Mouse (Mus musculus): ENCODE data around the gene Fbf1. TPM values are rescaled to one million over a fixed set of nuclear protein-coding genes. Genes with fewer than 3 reads are reported as not detected.

The Fbf1 gene
- polyA plus RNA-seq, 1 experiment from 2014 or later: 61.2 TPM

DNA sequence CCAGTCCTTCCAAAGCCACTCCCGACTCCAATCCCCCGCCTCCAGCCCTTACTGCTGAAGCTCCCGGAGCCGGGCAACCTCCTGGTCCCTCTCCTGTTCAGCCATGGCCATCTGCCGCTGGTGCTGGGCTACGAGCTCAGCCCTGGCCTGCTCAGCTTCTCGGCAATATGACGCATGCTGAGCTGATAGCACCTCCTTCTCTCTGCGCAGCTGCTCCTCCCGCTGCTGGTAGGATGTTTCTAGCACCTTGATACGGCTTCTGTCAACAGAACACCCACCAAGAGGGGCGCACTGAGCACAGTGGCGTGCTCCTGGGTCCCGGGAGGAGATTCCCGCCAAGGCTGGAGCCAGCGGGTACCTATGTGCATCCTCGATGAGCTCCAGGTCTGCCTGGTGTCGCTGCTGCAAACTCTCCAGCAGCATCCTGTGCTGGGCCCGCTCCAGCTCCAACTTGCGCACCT is 19.2 kb downstream of the Fbf1 start:
- no peak for ATAC-seq (ENCODE audit: insufficient number of reproducible peaks, insufficient read depth, low FRiP score, low TSS enrichment)
- Histone ChIP-seq H3K4me1 (no peaks in the 10 kb centered on the region), H3K4me2 (replicated peaks) (no peak overlapping the region), H3K9ac (no peak overlapping the region), H3K27me3 (no peaks in the 10 kb centered on the region), H3K4me3 (no peak overlapping the region), H3K9me3 (no peaks in the 10 kb centered on the region), H3K36me3 (peaks cover 99% of the 10 kb centered on the region), H3K27ac (no peak overlapping the region)
- 62% methylated on average over 20 of the region's 20 CpGs for WGBS

DNA sequence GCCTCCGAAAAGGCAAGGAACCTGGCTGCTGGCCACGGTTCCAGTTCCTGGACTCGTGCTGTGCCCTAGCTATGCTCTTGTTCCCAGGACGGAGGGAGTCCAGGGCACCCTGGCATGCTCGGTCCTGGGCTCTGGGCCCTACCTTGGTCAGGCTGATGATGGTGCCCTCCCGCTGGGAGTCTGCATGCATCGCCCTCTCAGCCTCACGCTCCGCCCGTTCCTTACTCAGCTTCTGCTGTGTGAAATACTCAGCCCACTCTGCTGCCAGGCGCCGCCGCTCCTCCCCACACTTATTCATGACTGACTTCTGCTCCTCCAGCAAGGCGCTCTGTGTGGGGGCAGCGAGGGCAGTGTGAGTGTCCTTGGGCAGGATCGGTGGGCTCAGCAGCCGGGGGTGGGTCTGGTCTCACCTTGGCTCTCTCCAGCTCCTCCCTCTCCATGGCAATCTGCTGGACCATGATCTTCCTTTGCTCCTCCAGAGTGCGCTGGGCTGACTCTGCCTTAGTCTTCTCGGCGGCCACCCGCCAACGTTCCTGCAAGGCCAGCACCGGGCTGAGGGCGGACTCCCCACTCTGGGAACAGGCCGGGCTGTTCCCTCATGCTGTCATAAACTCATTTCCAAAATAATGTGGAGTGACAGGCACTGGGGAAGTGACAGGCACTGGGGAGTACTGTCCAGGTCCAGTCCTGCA is 21.5 kb downstream of the Fbf1 start:
- Histone ChIP-seq H3K27ac (no peak overlapping the region), H3K27me3 (no peaks in the 10 kb centered on the region), H3K36me3 (peaks cover 99% of the 10 kb centered on the region), H3K4me1 (no peaks in the 10 kb centered on the region), H3K9ac (no peak overlapping the region), H3K4me2 (replicated peaks) (no peak overlapping the region), H3K4me3 (no peak overlapping the region), H3K9me3 (no peaks in the 10 kb centered on the region)
- WGBS: 76% methylated on average over 25 of the region's 25 CpGs
- ATAC-seq (ENCODE audit: insufficient number of reproducible peaks, insufficient read depth, low FRiP score, low TSS enrichment): no peak

DNA sequence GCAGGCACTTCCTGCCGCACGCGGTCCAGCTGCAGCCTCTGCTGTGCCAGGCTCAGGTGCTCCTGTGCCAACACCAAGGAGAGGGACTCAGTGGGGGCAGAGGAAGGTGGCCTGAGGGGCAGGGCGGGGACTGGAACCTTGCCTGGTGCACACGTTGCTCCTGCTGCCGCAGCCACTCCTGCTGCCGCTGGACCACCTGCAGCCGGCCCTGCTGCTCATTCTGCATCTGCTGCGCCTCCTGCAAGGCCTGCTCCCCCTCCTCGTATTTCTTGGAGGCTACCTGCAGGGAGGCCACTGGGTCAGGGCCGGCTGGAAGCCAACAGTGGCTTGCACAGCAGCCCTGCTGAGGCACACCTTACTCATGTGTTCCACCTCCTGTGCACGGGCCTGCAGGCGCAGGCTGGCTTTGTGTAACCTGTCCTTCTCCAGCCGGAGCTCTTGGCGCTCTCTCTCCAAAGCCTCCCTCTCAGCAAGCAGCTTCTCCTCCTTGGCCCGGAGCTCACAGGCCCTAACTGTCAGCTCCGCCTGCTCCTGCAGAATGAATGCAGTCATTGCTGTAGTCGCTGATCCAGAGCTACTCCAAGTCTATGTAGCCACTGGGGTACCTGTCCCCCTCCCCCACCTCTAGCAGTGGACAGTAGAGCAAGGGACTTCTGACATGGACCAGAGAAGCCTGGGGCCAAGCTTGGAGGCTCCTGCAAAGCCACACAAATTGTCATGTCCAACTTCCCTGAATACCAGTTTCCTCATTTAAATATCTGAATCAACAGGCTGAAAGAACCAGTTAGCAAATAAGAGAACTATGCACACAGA is 22.3 kb downstream of the Fbf1 start:
- H3K9ac ChIP-seq: no peak overlapping the region
- H3K4me3 ChIP-seq: no peak overlapping the region
- peaks cover 91% of the 10 kb centered on the region for H3K36me3 ChIP-seq
- no peak overlapping the region for H3K27ac ChIP-seq
- no peak overlapping the region for H3K4me2 ChIP-seq (replicated peaks)
- ATAC-seq (ENCODE audit: insufficient number of reproducible peaks, insufficient read depth, low FRiP score, low TSS enrichment): no peak
- 56% methylated on average over 18 of the region's 18 CpGs for WGBS
- no peaks in the 10 kb centered on the region for H3K9me3 ChIP-seq
- H3K4me1 ChIP-seq: no peaks in the 10 kb centered on the region
- no peaks in the 10 kb centered on the region for H3K27me3 ChIP-seq

DNA sequence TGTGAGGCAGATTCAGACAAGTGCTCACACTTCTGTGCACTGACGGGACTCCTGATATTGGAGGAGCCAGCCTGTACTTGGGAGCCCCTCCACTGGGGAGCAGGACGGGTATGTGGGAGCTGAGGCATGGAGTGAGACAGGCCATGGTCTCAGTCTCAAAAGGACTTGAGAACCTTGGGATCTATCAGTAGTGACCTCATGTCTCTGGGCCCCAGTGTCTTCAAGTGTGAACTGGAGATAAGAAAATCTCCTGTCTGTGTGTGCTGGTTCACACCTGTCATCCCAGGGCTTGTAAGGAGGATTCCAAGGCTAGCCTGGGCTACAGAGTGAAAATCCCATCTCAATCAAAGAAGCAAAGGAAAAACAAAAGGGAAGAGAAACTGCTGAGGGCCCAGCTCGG is 24.5 kb downstream of the Fbf1 start:
- Histone ChIP-seq H3K9me3 (no peaks in the 10 kb centered on the region), H3K27ac (no peak overlapping the region), H3K4me2 (replicated peaks) (no peak overlapping the region), H3K9ac (no peak overlapping the region), H3K4me1 (no peaks in the 10 kb centered on the region), H3K27me3 (no peaks in the 10 kb centered on the region), H3K36me3 (peaks cover 69% of the 10 kb centered on the region), H3K4me3 (no peak overlapping the region)
- WGBS: 84% methylated on average over 3 of the region's 3 CpGs
- ATAC-seq (ENCODE audit: insufficient number of reproducible peaks, insufficient read depth, low FRiP score, low TSS enrichment): no peak

DNA sequence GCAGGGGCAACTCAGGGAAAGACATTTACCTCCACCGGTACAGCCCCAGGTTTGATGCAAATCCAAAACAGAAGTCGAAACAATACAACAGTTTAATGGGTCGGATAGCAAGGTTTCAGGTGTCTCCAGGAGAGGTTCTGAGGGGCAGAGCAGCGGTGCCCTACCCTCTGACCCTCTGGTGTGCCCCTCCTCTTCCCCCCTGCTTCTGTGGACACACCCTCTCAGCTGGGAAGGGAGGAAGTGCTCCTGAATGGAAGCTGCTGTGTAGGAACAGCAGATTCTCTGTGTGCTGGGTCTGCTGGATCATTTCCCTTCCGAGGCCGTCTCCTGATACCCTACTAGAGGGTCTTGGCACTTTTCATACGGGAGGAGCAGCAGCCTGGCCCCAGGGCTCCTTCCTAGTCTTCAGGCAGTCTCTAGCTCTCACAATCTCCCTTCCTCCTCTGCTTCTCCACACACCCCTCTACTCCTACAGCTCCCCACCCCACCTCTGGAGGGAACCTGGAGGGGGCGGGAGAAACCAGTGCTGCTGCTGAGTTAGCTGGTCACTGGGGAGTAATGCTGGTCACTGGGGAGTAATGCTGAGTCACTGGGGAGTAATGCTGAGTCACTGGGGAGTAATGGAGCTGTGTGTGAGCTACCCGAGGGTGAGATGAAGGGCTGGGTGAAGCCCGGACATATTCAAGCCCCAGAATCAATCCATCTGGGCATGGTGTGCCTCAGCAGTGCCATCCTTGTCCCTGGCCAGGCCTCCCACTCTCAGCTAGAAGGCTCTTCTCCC is 25.6 kb downstream of the Fbf1 start:
- 50% methylated on average over 10 of the region's 10 CpGs for WGBS
- peaks cover 58% of the 10 kb centered on the region for H3K36me3 ChIP-seq
- H3K27ac ChIP-seq: no peak overlapping the region

DNA sequence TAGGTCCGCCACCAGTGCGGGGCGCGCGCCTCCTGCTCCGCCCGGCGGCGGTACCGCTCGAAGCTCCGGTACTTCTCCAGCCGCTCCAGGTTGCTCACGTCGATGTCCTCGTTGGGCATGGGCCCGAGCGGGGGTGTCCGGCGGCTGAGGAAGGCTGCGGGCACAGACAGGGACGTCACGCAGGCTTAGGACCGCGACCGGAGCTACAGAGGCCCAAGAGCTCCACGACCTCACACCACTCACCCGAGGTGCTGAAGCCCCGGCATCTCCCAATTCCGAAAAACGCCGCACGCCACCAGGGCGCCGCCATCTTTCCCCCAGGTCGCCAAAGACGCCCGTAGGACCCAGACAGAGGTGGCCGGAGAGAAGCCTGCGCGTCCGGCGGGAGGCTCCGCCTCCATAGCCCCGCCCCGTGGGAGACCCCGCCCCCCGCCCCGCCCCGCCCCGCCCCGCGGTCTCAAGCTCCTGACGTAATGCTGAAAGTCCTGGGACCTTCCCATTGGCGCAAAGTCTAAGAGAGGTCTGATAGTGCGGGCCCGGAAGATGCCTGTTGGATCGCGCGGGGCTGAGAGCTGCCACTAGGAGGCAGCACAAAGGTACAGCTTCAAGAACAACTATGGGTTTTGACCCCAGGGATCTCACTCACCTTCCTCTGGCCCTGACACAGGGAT is 29.4 kb downstream of the Fbf1 start, which contains the start of gene Mrpl38:
Gene Mrpl38, minus strand, starts transcription at position 401 of the 671 bp plus-strand sequence.
- Histone ChIP-seq H3K4me3 (peak within 1 kb of the TSS; percentile 83), H3K4me2 (replicated peaks) (peak within 1 kb of the TSS; percentile 57), H3K27me3 (no peaks in the 10 kb centered on the region), H3K36me3 (peaks cover 38% of the 10 kb centered on the region), H3K4me1 (peaks cover 5% of the 10 kb centered on the region), H3K27ac (peak within 1 kb of the TSS; percentile 59; the same call in 1 of the 2 replicates), H3K9me3 (no peaks in the 10 kb centered on the region), H3K9ac (peak within 1 kb of the TSS; percentile 86)
- peak; percentile 92 for ATAC-seq (ENCODE audit: insufficient number of reproducible peaks, insufficient read depth, low FRiP score, low TSS enrichment)
- under 1% methylated on average over 60 of the region's 60 CpGs for WGBS

More for the DNA sequence above, 25.6 kb downstream of the Fbf1 start:
- no peaks in the 10 kb centered on the region for H3K9me3 ChIP-seq
- peaks cover 5% of the 10 kb centered on the region; the same call in 1 of the 2 replicates for H3K4me1 ChIP-seq
- no peak overlapping the region for H3K4me3 ChIP-seq
- no peak overlapping the region for H3K4me2 ChIP-seq (replicated peaks)
- H3K9ac ChIP-seq: no peak overlapping the region
- H3K27me3 ChIP-seq: no peaks in the 10 kb centered on the region
- no peak for ATAC-seq (ENCODE audit: insufficient number of reproducible peaks, insufficient read depth, low FRiP score, low TSS enrichment)

DNA sequence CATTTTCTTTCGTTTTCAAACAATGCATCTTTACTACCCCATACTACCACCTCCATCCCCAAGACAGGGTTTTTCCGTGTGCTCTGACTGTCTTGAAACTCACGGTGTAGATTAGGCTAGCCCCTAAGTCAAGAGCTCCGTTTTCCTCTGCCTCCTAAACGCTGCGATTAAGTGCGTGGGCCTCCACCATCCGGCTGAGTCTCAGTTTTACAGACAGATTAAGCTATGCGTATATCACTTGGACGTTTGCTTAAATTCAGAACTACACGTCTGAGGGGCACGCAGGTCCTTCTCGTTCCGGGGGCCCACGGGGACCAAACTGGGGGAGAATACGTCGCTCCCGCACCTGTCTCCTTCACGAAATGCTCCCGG is 29.9 kb downstream of the Fbf1 start:
- Histone ChIP-seq H3K4me1 (peaks cover 5% of the 10 kb centered on the region), H3K36me3 (peaks cover 36% of the 10 kb centered on the region), H3K4me3 (peak overlapping the region; percentile 83), H3K4me2 (replicated peaks) (peak overlapping the region; percentile 57), H3K9me3 (no peaks in the 10 kb centered on the region), H3K27me3 (no peaks in the 10 kb centered on the region), H3K27ac (peak overlapping the region; percentile 59; the same call in 1 of the 2 replicates), H3K9ac (peak overlapping the region; percentile 86)
- WGBS: under 1% methylated on average over 20 of the region's 20 CpGs
- ATAC-seq (ENCODE audit: insufficient number of reproducible peaks, insufficient read depth, low FRiP score, low TSS enrichment): no peak

DNA sequence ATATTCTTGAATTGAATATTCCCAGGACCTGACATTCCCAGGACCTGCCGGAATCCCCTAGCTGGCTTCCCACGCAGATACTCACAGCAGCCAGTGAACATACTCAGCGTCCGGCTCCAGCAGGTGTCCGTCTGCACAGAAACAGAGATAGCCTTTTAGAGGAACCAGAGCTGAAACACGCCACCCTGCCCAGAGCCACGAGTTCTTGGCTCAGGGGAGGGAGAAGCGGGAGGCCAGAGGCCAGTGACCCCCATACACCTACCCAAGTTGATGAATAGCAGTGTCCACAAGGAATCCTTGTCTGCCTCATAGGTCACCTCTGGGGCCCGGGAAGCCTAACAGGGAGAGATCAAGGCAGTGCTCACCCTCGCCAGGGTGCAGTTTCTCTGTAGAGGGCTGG is 33.8 kb downstream of the Fbf1 start:
- 85% methylated on average over 10 of the region's 10 CpGs for WGBS
- H3K4me1 ChIP-seq: peaks cover 16% of the 10 kb centered on the region
- H3K4me2 ChIP-seq (replicated peaks): no peak overlapping the region
- no peaks in the 10 kb centered on the region for H3K9me3 ChIP-seq
- peaks cover 30% of the 10 kb centered on the region for H3K36me3 ChIP-seq
- no peak overlapping the region for H3K4me3 ChIP-seq
- H3K27ac ChIP-seq: no peak overlapping the region
- no peak for ATAC-seq (ENCODE audit: insufficient number of reproducible peaks, insufficient read depth, low FRiP score, low TSS enrichment)
- no peaks in the 10 kb centered on the region for H3K27me3 ChIP-seq
- no peak overlapping the region for H3K9ac ChIP-seq

DNA sequence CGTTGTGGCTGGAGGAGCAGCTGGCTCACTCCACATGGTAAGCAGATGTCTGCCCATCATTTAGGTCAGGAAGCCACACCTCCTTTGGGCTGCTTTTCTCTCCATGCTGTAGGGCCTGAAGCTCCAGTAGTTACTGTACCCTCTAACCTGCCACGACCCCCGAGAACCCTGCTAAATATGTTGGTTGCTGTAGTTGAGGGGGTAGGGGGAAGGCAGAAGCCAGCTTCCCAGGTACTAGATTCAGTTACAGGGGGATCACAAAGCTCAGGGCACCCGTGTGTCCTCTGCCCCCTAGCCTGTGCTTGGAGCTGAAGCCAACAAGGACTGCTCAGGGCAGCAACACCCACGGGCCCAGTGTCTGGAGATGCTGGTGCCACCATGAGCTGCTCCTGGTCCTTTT is 34.5 kb downstream of the Fbf1 start:
- no peaks in the 10 kb centered on the region for H3K27me3 ChIP-seq
- H3K9me3 ChIP-seq: no peaks in the 10 kb centered on the region
- peaks cover 30% of the 10 kb centered on the region for H3K36me3 ChIP-seq
- H3K4me3 ChIP-seq: no peak overlapping the region
- no peak for ATAC-seq (ENCODE audit: insufficient number of reproducible peaks, insufficient read depth, low FRiP score, low TSS enrichment)
- H3K4me1 ChIP-seq: peaks cover 16% of the 10 kb centered on the region
- no peak overlapping the region for H3K9ac ChIP-seq
- WGBS: 47% methylated on average over 5 of the region's 5 CpGs
- H3K4me2 ChIP-seq (replicated peaks): no peak overlapping the region
- H3K27ac ChIP-seq: no peak overlapping the region

DNA sequence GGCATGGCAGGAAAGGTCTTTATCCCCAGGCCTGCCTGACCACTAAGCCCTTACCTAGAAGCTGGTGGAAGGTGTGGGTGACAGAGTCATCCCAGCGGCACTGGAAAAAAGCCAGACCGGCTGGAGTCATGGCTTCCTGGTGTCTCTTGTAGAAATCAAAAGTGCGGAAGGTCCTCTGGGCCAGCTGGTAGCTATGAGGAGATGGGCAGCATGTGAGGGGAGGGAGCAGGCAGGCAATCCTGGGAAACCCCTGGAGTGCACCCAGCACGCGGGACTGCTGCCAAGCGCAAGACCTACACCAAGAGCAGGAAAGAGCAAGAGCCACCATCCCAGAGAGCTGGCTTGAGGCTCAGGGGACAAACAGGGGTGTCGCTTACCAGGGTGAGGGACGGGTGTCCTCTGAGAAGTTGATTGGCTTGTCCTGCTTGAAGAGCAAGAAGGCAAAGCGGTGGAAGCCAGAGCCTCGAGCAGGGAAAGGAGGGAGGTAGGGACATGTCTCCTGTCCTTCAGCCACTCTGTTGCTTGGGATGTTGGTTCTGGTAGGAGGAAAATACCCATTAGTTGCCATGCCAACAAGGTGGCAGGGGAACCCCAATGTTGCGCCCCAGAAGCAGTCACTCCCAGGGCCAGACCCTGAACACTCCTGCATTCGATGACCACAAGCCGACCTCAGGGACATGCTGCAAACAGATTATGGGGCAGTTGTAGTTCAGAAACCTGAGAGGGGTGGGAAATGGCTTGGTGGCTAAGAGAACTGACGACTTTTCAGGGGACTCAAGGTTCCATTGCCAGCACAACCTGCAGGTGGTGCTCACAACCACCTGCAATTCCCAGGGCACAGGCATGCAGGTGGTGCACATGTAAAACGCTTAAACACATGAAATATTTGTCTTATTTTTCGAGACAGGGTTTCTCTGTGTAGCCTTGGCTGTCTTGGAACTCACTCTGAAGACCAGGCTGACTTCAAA is 35.3 kb downstream of the Fbf1 start:
- no peaks in the 10 kb centered on the region for H3K27me3 ChIP-seq
- no peak overlapping the region for H3K27ac ChIP-seq
- H3K9me3 ChIP-seq: no peaks in the 10 kb centered on the region
- ATAC-seq (ENCODE audit: insufficient number of reproducible peaks, insufficient read depth, low FRiP score, low TSS enrichment): no peak
- peaks cover 18% of the 10 kb centered on the region for H3K4me1 ChIP-seq
- H3K9ac ChIP-seq: no peak overlapping the region
- peaks cover 30% of the 10 kb centered on the region for H3K36me3 ChIP-seq
- H3K4me3 ChIP-seq: no peak overlapping the region
- no peak overlapping the region for H3K4me2 ChIP-seq (replicated peaks)
- WGBS: 78% methylated on average over 16 of the region's 16 CpGs
